Mouse (Mus musculus) ES-E14 (cell line): ENCODE data around the gene Ddx28. TPM values are rescaled to one million over a fixed set of nuclear protein-coding genes. Genes with fewer than 3 reads are reported as not detected.

Experiments used
- DNase-seq: peaks from one replicate; pipeline ENCODE4 v3.0.0-alpha.2; 2013; ENCODE audit warnings: low read depth, low spot score
- H3K27ac ChIP-seq: 2 replicates; pipeline ENCODE4 v1.5.1; 2012; ENCODE audit warnings: low read depth, mild to moderate bottlenecking, low read length, moderate library complexity, mixed read lengths; ENCODE audit not compliant: poor library complexity, insufficient read depth, severe bottlenecking
- H3K36me3 ChIP-seq: 2 replicates; pipeline ENCODE4 v1.6.1; 2012; ENCODE audit warnings: mild to moderate bottlenecking, low read length, moderate library complexity, mixed read lengths; ENCODE audit not compliant: control insufficient read depth, poor library complexity, insufficient read depth, severe bottlenecking
- H3K4me1 ChIP-seq, 2 experiments: fragments of 150-350 bp in 1 of 2; sonication (generic) in 1 of 2; 2 replicates each; pipeline ENCODE4 v1.6.1; 2012; ENCODE audit warnings: low read length in 2 of 2, mild to moderate bottlenecking in 1 of 2, mixed read lengths in 1 of 2; ENCODE audit not compliant: control insufficient read depth in 2 of 2, insufficient read depth in 2 of 2, poor library complexity in 1 of 2
- H3K4me3 ChIP-seq, 2 experiments: fragments of 150-350 bp in 1 of 2; sonication (generic) in 1 of 2; 2 replicates each; pipeline ENCODE4 v1.5.1; 2012; ENCODE audit warnings: low read length in 2 of 2, low read depth in 1 of 2, mild to moderate bottlenecking in 1 of 2, mixed read lengths in 1 of 2; ENCODE audit not compliant: insufficient read depth in 1 of 2, poor library complexity in 1 of 2, severe bottlenecking in 1 of 2
- H3K9ac ChIP-seq: 2 replicates; pipeline ENCODE4 v1.6.1; 2012; ENCODE audit warnings: low read depth, mild to moderate bottlenecking, low read length, mixed read lengths; ENCODE audit not compliant: poor library complexity, insufficient read depth, severe bottlenecking
- H3K9me3 ChIP-seq: fragments of 150-350 bp; sonication (generic); 2 replicates; pipeline ENCODE4 v1.6.1; 2012; ENCODE audit warnings: low read depth, mild to moderate bottlenecking, low read length; ENCODE audit not compliant: control insufficient read depth, insufficient read depth
- CHD2 ChIP-seq: IDR thresholded peaks from 2 replicates; pipeline ENCODE4 v1.6.1; 2014; ENCODE audit warnings: mild to moderate bottlenecking, low read depth, low read length, inconsistent platforms
- HCFC1 ChIP-seq: IDR thresholded peaks from 2 replicates; pipeline ENCODE4 v1.6.1; 2012; ENCODE audit warnings: low read length, inconsistent platforms, borderline replicate concordance; ENCODE audit not compliant: insufficient read depth
- MAFK ChIP-seq: IDR thresholded peaks from 2 replicates; pipeline ENCODE4 v1.6.1; 2014; ENCODE audit warnings: mild to moderate bottlenecking, low read depth, low read length, inconsistent platforms; ENCODE audit not compliant: insufficient read depth
- ZC3H11A ChIP-seq: IDR thresholded peaks from 2 replicates; pipeline ENCODE4 v1.6.1; 2012; ENCODE audit warnings: low read depth, mild to moderate bottlenecking, inconsistent platforms, low read length, borderline replicate concordance
- ZNF384 ChIP-seq: IDR thresholded peaks from 2 replicates; pipeline ENCODE4 v1.6.1; 2012; ENCODE audit warnings: low read depth, low read length, inconsistent platforms
- in situ Hi-C, 2 experiments: fragments of 600-800 bp; cut with MboI; formaldehyde crosslinking; loops; one replicate each; pipeline ENCODE4 v1.15.1; 2025; ENCODE audit warnings: low sequenced_read_pairs in 2 of 2, inconsistent platforms in 1 of 2; ENCODE audit not compliant: unreplicated experiment in 2 of 2
- total RNA-seq: library from RNA; depleted of rRNA; stranded (reverse); fragments of 300-350 nt; gene quantifications from 2 replicates; pipeline ENCODE4 v1.2.3, GENCODE M21; 2012

Gene Ddx28
- total RNA-seq, 1 experiment, result 31.5 TPM

DNA sequence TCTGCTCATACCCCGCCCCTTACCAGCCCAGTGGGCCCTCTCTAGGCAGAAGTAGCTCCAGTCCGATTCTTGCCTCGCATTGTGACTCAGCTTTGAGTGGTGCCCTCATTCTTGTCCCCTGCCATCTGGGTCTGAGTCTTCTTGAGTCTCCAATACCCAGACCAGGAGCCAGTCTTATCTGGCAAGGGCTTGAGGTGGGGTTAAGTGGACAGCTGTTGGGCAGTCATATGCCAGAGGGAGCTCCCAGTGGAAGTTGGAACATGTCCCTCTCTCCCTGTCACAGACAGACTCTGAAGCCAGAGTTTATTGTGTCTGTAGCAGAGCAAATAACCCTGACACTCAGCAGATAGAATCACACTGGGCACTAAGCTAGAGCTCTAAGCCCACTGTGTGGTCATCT, 39.4 kb upstream of the Ddx28 start:
- no peak overlapping the region for H3K4me3 ChIP-seq
- H3K27ac ChIP-seq, result no peak overlapping the region
- no peaks in the 10 kb centered on the region for H3K9me3 ChIP-seq
- peaks cover 11% of the 10 kb centered on the region in 2 experiments for H3K4me1 ChIP-seq
- in situ Hi-C loops, result no loop called here
- no peak for DNase-seq
- no peak for TF ChIP-seq CHD2
- no peak for TF ChIP-seq HCFC1
- TF ChIP-seq ZNF384, result no peak
- TF ChIP-seq ZC3H11A, result no peak
- no peak for TF ChIP-seq MAFK
- H3K9ac ChIP-seq, result no peak overlapping the region
- peaks cover 14% of the 10 kb centered on the region for H3K36me3 ChIP-seq

DNA sequence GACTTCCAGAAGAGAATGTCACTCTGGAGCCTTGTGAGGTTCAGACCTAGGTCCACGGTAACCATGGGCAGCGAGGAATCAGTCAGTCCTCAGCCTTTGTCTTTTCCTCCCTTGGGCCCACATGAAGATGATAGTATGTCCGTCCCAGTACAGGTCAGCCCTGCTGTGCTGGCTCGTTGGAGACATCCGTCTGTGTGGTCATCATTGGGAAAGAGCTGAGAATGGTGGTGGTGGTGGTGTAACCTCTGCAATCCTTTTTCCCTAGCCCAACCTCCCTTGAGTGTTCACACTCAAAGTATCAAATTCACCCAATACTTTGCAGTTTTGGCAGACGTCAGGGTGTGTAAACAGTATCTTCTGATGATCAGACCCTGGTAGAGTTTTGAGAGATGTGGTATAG, 38.2 kb upstream of the Ddx28 start:
- in situ Hi-C loops, result no loop called here
- Histone ChIP-seq H3K36me3 (peaks cover 16% of the 10 kb centered on the region), H3K4me3 (no peak overlapping the region), H3K4me1 (peaks cover 6% of the 10 kb centered on the region in 2 experiments), H3K27ac (no peak overlapping the region), H3K9ac (no peak overlapping the region), H3K9me3 (no peaks in the 10 kb centered on the region)
- no peak for DNase-seq
- TF ChIP-seq ZC3H11A (no peak), CHD2 (no peak), HCFC1 (no peak), MAFK (no peak), ZNF384 (no peak)

DNA sequence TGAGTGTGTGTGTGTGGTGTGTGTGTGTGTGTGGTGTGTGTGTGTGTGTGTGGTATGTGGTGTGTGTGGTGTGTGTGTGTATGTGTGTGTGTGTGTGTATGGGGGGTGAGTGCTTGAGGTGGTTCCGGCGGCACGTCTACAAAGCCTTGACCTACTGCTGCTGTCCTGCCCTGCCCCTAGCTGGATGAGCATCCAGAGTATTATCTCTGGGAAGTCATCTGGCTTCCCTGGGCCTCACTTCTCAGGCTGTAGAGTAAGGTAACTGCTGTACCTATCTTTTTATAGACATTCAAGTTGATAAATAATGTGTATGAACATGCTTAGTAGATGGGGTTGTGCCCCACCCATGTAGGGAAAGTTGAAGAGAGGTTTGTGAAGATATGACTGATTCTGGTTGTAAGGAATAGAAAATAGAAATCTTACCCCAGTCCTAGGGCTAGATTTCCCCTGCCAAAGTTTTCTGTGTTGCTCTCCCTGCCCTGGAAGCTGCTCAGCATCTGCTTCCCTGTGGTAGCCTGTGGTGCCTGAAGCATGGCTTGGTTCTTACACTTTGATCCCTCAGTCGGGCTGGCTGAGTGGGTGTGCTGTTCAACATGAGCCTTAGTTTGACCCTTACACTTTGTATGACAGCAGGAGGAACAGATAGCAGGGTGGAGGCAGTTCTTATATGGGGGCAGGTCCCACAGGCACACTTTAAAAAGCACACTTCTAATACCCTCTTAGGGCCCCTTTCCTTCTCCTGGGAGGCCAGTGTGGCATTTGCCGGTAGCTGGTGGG, 36.4 kb upstream of the Ddx28 start:
- H3K9ac ChIP-seq, result no peak overlapping the region
- in situ Hi-C loops, result no loop called here
- no peak for DNase-seq
- TF ChIP-seq ZNF384, result no peak
- no peak for TF ChIP-seq CHD2
- TF ChIP-seq HCFC1, result no peak
- TF ChIP-seq ZC3H11A, result no peak
- no peak for TF ChIP-seq MAFK
- H3K36me3 ChIP-seq, result peaks cover 17% of the 10 kb centered on the region
- no peak overlapping the region for H3K27ac ChIP-seq
- H3K9me3 ChIP-seq, result no peaks in the 10 kb centered on the region
- no peak overlapping the region for H3K4me3 ChIP-seq
- H3K4me1 ChIP-seq, result no peaks in the 10 kb centered on the region

DNA sequence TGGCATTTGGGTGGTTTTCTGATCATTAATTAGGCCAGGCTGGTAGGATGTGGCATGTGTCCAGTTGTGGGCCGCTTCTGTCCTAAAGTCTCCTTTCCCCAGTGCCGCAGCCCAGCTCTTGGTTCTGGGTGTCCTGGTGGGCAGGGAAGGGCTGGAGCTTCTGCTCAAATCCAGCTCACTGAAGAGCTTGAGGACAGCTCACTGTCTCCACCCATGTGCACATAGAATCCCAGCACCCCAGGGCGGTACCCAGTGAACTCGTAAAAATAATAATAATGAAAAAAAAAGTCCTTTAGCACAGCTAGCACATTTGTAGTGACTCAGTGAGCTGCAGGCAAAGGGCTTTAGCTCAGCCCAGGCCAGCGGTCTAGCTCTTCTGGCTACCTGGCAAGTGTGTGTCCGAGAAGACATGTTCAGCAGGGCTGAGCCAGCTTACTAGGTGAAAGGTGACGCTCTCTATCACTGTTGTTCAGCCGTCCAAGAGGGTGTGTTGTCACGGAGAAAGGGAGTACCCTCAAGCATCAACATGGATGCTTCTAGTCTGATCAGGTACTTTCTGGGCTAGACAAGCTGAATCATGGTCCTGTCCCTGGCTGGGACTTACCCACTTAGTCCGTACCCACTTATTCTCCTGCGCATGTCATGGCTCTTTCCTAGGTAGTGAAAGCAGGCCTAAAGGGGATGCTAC, 35.3 kb upstream of the Ddx28 start:
- Histone ChIP-seq H3K36me3 (peaks cover 13% of the 10 kb centered on the region), H3K27ac (no peak overlapping the region), H3K9me3 (no peaks in the 10 kb centered on the region), H3K4me1 (no peaks in the 10 kb centered on the region), H3K4me3 (no peak overlapping the region), H3K9ac (no peak overlapping the region)
- TF ChIP-seq MAFK (no peak), ZNF384 (no peak), HCFC1 (no peak), ZC3H11A (no peak), CHD2 (no peak)
- no peak for DNase-seq
- in situ Hi-C loops, result no loop called here
